Mouse (Mus musculus): ENCODE data around the gene Fam69b. TPM values are rescaled to one million over a fixed set of nuclear protein-coding genes. Genes with fewer than 3 reads are reported as not detected.
A peak's percentile ranks its signal among the peaks of the same experiment; 100 is the strongest.

Gene Fam69b
- total and polyA plus RNA-seq, 2 experiments from 2014 or later, result 155 to 261 TPM

DNA sequence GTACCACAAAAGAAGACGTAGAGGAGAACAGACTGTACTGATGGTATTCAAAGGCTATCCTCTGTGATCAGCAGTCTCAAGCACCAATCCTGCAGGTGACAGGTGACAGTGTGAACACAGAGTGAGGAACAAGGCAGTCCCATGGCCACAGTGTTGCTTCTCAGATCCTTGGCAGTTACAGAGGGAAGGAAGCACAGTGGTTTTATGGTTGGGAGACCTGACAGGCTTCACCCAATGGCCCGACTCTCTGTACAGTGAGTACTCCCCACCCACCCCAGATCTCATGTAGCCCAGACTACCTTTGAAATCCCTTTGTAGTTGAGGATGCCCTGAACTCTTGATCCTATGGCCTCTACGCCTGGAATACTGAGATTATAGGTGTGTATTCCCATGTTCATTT is 2.8 kb upstream of the Fam69b start:
- ATAC-seq (ENCODE audit: low FRiP score), result no peak
- H3K27ac ChIP-seq (ENCODE audit: low read depth, low read length), result no peak overlapping the region
- no peaks in the 10 kb centered on the region for H3K9me3 ChIP-seq (ENCODE audit: low read length)
- no peak overlapping the region for H3K9ac ChIP-seq (replicated peaks; ENCODE audit: low read length, poor library complexity, severe bottlenecking)
- H3K4me2 ChIP-seq (ENCODE audit: low read depth, low read length, poor library complexity, severe bottlenecking), result no peak overlapping the region
- no peak for TF ChIP-seq CTCF (IDR thresholded peaks at IDR 0.05)
- H3K4me1 ChIP-seq (ENCODE audit: insufficient read depth, low read length), result peaks cover 13% of the 10 kb centered on the region
- no peaks in the 10 kb centered on the region for H3K36me3 ChIP-seq (ENCODE audit: insufficient read depth, low read length)
- 88% methylated on average over 3 of the region's 3 CpGs for WGBS
- DNase-seq (ENCODE audit: low spot score), result no peak
- no peaks in the 10 kb centered on the region for H3K27me3 ChIP-seq (ENCODE audit: insufficient read depth, low read length)
- H3K4me3 ChIP-seq (ENCODE audit: low read depth, low read length), result no peak overlapping the region

GRCm38 (mm10) chr2:26626081-26626480 is 2.2 kb upstream of the Fam69b start:
- ATAC-seq (ENCODE audit: low FRiP score) (no peak), DNase-seq (ENCODE audit: low spot score) (no peak)
- peaks cover 19% of the 10 kb centered on the region for H3K4me1 ChIP-seq (ENCODE audit: insufficient read depth, low read length)
- no peak overlapping the region for H3K27ac ChIP-seq (ENCODE audit: low read depth, low read length)
- no peaks in the 10 kb centered on the region for H3K9me3 ChIP-seq (ENCODE audit: low read length)
- no peak overlapping the region for H3K4me3 ChIP-seq (ENCODE audit: low read depth, low read length)
- H3K36me3 ChIP-seq (ENCODE audit: insufficient read depth, low read length), result peaks cover 2% of the 10 kb centered on the region; the same call in 1 of the 2 replicates
- TF ChIP-seq CTCF (IDR thresholded peaks at IDR 0.05), result peak; percentile 28
- H3K27me3 ChIP-seq (ENCODE audit: insufficient read depth, low read length), result no peaks in the 10 kb centered on the region
- WGBS, result 62% methylated on average over 3 of the region's 3 CpGs
- H3K4me2 ChIP-seq (ENCODE audit: low read depth, low read length, poor library complexity, severe bottlenecking), result no peak overlapping the region
- H3K9ac ChIP-seq (replicated peaks; ENCODE audit: low read length, poor library complexity, severe bottlenecking), result no peak overlapping the region

DNA sequence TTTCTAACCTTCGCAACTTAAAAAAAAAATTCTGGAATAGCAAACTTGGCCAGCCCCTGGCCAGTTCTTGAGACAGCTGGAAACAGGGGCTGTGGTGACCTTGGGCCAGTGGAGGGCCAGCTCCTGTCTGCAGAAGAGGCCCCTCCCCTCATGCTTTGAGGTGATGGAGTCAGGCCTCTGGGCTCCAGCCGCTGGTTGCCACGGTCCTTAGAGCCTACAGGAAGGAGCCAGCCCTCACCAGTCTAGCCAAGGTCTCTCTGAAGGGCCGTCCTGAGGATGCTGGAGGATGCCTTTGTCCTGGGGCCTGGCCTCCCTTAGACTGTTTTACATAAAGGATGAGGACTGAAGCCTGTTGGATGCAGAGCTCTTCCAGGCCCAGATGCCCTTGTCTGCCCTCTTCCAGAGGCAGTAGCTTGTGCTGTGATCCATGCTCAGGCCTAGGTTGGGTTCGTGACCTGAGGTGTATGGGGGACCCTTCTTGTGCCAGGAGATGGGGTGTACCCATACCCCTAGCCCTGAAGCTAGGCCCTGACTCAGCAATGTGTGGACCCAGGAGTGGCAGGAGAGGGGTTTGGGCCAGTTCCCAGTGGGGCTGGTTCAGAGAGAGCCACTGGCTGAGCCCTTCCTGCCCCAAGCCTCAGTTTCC is 658 bp downstream of the Fam69b start:
- no peak for DNase-seq (ENCODE audit: low spot score)
- Histone ChIP-seq H3K9ac (replicated peaks; ENCODE audit: low read length, poor library complexity, severe bottlenecking) (peak overlapping the region; percentile 79), H3K27ac (ENCODE audit: low read depth, low read length) (peak overlapping the region; percentile 80), H3K4me2 (ENCODE audit: low read depth, low read length, poor library complexity, severe bottlenecking) (peak overlapping the region; percentile 89), H3K27me3 (ENCODE audit: insufficient read depth, low read length) (no peaks in the 10 kb centered on the region), H3K9me3 (ENCODE audit: low read length) (no peaks in the 10 kb centered on the region), H3K36me3 (ENCODE audit: insufficient read depth, low read length) (peaks cover 5% of the 10 kb centered on the region), H3K4me1 (ENCODE audit: insufficient read depth, low read length) (peaks cover 21% of the 10 kb centered on the region), H3K4me3 (ENCODE audit: low read depth, low read length) (peak overlapping the region; percentile 59)
- 23% methylated on average over 5 of the region's 5 CpGs for WGBS
- ATAC-seq (ENCODE audit: low FRiP score), result peak; percentile 59
- no peak for TF ChIP-seq CTCF (IDR thresholded peaks at IDR 0.05)

DNA sequence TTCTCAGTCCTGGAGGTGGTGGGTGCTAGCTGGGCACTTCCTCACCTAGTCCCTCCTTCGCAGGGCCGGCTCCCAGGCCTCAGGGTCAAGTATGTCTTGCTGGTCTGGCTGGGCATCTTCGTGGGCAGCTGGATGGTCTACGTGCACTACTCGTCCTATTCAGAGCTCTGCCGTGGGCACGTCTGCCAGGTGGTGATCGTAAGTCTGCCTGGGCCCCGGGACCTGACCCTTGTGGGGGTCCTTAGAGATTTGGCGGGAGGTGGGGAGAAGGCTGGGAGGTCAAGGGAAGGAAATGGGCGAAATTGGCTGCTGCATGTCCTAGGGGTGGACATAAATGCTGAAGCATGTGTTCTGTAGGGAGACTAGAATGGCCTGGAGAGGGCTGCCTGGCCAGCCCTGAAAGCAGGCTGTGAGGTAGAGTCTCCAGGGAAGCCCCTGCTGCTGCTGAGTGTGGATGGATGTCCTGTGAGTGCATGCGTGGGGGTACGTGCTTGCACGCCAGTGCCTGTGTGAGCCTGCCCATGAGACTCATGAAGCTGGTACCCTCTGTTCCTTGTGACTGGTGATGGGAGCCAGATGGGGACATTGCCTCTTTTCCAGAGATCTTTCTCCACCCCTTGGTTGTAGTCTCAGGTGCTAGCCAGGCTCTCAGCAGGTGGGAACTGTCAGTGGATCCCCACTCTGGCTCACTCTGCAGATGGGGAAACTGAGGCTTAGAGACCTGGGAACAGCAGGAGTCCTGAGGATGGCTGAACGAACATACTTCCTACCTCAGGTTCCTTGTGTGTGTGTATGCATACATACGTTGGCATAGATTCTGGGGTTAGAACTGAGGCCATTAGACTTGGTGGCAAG is 4.5 kb downstream of the Fam69b start:
- no peak overlapping the region for H3K27ac ChIP-seq (ENCODE audit: low read depth, low read length)
- H3K4me1 ChIP-seq (ENCODE audit: insufficient read depth, low read length), result peaks cover 18% of the 10 kb centered on the region
- H3K27me3 ChIP-seq (ENCODE audit: insufficient read depth, low read length), result no peaks in the 10 kb centered on the region
- ATAC-seq (ENCODE audit: low FRiP score) (no peak), DNase-seq (ENCODE audit: low spot score) (no peak)
- H3K9ac ChIP-seq (replicated peaks; ENCODE audit: low read length, poor library complexity, severe bottlenecking), result peak overlapping the region; percentile 44; the same call in 1 of the 2 replicates
- no peak overlapping the region for H3K4me2 ChIP-seq (ENCODE audit: low read depth, low read length, poor library complexity, severe bottlenecking)
- no peaks in the 10 kb centered on the region for H3K9me3 ChIP-seq (ENCODE audit: low read length)
- H3K4me3 ChIP-seq (ENCODE audit: low read depth, low read length), result no peak overlapping the region
- 88% methylated on average over 16 of the region's 16 CpGs for WGBS
- no peak for TF ChIP-seq CTCF (IDR thresholded peaks at IDR 0.05)
- peaks cover 40% of the 10 kb centered on the region for H3K36me3 ChIP-seq (ENCODE audit: insufficient read depth, low read length)

DNA sequence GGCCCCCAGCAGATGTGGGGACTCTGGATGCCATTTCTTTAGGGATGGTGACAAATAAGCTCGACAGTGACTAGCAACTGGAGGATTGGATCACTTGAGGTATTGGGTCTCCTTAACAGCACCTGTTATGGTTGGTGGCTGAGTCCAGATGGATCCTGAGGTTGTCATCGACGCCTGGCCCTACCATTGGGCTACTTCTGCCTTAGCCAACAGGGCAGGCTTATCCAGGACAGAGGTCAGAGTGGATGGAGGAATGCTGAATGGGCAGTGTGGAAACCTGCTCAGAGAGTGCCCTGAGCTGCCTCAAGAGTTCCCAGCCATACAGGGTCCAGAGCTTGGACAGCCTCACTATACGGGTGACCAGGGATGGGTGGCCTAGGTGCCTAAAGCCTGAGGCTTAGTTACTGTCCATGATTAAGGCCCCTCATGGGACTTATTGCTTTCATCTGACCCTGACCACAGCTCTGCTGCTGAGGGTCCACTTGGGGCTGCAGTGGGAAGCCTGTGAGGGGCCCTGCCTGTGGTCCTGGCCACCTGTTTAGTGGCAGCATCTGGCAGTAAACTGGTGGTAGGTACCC is 5.8 kb downstream of the Fam69b start:
- 65% methylated on average over 4 of the region's 4 CpGs for WGBS
- Histone ChIP-seq H3K36me3 (ENCODE audit: insufficient read depth, low read length) (peaks cover 42% of the 10 kb centered on the region), H3K4me1 (ENCODE audit: insufficient read depth, low read length) (peaks cover 25% of the 10 kb centered on the region), H3K4me2 (ENCODE audit: low read depth, low read length, poor library complexity, severe bottlenecking) (no peak overlapping the region), H3K27me3 (ENCODE audit: insufficient read depth, low read length) (no peaks in the 10 kb centered on the region), H3K4me3 (ENCODE audit: low read depth, low read length) (no peak overlapping the region), H3K27ac (ENCODE audit: low read depth, low read length) (no peak overlapping the region), H3K9me3 (ENCODE audit: low read length) (no peaks in the 10 kb centered on the region), H3K9ac (replicated peaks; ENCODE audit: low read length, poor library complexity, severe bottlenecking) (0 out of 2 replicates have a peak overlapping the region, but pooled peaks have one; percentile 29)
- no peak for TF ChIP-seq CTCF (IDR thresholded peaks at IDR 0.05)
- DNase-seq (ENCODE audit: low spot score) (no peak), ATAC-seq (ENCODE audit: low FRiP score) (no peak)

Data from midbrain, postnatal 0 days (tissue).